Mouse (Mus musculus): ENCODE measurements around the gene Zfp354a.
"Not testable (repeated sequence)": the region's sequence is repeated elsewhere in the genome, so short reads cannot be mapped to it uniquely, and the experiment has no call there.

Gene Zfp354a
- long read RNA-seq, experiment 1, partial matches to known transcripts, result 0 of 1 reads
- long read RNA-seq, experiment 1, other reads (novel, unspliced or antisense), result 1 of 1 reads
- long read RNA-seq, experiment 2, full-length matches to known transcripts, result 2 of 4 reads
- long read RNA-seq, experiment 2, partial matches to known transcripts, result 0 of 4 reads
- long read RNA-seq, experiment 2, other reads (novel, unspliced or antisense), result 2 of 4 reads

DNA sequence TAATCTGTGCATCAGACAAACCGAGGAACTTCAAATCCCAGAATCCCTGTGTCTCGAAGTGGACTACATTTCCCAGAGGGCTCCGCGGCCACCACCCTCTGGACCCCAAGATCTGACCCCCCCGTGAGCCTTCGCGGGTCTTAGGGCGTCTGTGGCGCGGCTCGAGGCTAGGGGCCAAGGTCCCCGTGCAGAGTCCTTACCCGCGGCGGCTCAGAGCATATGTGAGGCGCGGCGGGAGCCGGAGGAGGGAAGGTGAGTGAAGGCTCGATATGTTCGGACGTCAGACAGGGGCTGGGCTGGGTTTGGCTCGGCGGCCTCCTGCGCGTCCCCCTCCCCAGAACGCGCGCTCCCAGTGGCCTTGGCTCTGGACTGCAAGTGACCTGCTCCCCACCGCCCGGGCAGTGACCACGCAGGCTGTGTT is at the start of gene Zfp354a:
TSS of gene Zfp354a (plus strand) at position 107 of the 421 bp plus-strand sequence.
- intact Hi-C loops (cut with DNase I), result loop anchor here (10.0 kb wide), 1 partner anchor 234 kb away; the partner anchor contains the start of gene Zfp354c

GRCm38 (mm10) chr11:51011821-51012220 is 47.2 kb upstream of the Zfp354a start:
- intact Hi-C loops (cut with DNase I), result no loop called here

DNA sequence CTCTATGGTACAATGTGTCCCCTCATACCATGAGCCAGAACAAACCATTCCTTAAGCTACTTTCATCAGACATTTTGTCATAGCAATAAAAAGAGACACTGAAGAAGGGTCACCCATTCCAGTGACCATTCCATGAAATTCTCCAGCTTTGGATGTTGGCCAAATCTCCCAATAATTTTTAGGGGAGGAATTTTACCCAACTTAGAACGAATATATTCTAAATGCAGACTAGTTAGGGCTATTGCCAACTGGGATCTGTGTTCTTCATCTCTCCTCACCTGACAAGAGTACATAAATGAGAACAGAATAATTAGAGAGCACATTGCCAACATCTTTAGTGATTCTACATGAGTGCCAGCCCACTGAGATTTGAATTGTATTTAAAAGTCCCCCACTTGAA is 45.1 kb upstream of the Zfp354a start, which contains the start of gene Olfr54:
TSS of gene Olfr54 (plus strand) at position 301 of the 400 bp plus-strand sequence.
- intact Hi-C loops (cut with DNase I), result no loop called here

DNA sequence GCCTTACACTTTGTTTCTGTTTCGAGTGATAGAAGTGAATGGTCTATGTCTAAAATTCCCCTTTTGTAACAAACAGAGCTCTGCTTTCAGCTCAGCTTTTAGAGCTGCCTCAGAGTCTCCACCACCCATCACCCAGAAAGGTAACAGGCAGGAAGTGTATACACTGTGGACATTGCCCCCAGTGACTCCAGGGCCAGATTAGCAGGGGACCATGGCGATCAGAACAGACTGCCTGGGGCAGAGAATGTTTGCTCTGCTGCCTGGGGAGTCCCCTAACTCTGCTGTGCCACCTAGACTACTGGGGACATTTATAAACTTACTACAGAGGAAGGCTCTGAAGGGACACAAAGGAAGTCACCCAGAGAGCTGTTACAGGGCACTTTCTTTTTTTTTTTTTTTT is 42.7 kb upstream of the Zfp354a start:
- intact Hi-C loops (cut with DNase I), result no loop called here

- intact Hi-C loops (cut with DNase I), result not testable (repeated sequence)
These were observed 32.2 kb upstream of the Zfp354a start for GRCm38 (mm10) chr11:51026811-51027210.

DNA sequence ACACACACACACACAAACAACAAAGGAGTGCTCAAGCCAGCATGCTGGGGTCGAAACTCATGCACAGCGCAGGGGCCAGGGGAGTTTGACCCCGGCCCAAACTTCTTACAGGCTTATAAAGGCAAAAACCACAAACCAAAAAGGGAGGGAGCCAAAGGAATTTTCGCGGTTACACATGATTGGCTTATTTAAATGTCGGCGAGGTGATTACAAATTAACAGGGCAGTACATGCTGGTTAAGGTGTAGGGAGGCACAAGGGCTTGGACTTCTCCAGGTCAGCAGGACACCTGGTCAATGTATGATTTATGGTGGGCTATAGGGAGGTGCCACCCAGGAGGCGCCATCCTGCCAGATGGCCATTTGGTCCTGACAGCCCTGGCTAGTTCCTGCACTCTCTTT is 29.7 kb upstream of the Zfp354a start:
- intact Hi-C loops (cut with DNase I), result not testable (repeated sequence)

DNA sequence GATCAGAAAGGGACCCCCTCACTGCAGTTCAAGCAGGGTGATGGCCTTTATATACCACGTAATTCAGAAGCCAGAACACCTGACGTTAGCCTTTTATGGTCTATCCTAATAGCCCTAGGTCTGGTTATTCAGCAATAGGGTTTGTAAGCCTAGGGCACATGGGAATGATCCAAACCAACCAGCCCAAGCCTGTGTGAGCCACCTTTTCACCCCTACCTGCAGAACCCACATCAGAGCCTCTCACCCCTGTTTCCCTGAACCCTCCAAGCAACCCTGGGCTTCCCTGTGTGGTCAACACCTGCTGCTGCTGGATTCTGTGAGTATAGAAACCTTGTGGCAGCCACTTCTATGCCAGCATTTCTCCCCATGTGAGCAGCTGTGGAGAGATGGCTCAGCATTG is 28.8 kb upstream of the Zfp354a start:
- intact Hi-C loops (cut with DNase I), result loop anchor here (5.0 kb wide), 1 partner anchor 53 kb away; no protein-coding TSS in a partner anchor

DNA sequence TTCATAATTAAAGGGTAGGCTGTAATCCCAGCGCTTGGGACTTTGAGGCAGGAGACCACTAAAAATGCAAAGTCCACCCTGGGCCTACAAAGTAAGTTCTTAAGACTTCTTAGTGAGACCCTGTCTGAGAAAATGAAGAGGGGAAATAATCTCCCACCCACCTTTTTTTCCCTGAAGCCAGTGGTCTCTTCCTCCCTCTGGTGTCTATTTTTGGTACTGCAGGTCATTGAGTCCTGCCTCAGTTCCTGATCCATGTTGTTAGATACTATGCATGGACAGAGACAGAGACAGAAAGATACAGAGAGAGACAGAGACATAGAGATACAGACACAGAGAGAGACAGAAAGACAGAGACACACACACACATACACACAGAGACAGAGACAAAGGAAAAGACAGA is 26.2 kb upstream of the Zfp354a start:
- intact Hi-C loops (cut with DNase I), result loop anchor here (1.0 to 5.0 kb wide), 2 partner anchors 56 to 93 kb away; no protein-coding TSS in a partner anchor

DNA sequence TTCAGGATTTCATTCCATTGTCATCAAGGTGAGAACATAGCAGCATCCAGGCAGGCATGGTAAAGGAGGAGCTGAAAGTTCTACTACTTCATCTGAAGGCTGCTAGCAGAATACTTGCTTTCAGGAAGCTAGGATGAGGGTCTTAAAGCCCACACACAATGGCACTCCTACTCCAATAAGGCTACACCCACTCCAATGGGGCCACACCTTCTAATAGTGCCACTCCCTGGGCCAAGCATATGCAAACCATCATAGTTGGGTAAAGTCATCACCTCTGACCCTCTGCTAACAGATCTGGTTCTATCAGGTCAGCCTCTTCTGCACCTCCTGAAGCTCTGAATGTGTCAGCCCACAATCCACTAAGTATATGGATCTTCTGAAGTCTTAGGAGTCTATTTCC is 24.9 kb upstream of the Zfp354a start:
- intact Hi-C loops (cut with DNase I), result loop anchor here (5.0 kb wide), 1 partner anchor 57 kb away; no protein-coding TSS in a partner anchor

GRCm38 (mm10) chr11:51035951-51036350 is 23.1 kb upstream of the Zfp354a start:
- intact Hi-C loops (cut with DNase I), result no loop called here

DNA sequence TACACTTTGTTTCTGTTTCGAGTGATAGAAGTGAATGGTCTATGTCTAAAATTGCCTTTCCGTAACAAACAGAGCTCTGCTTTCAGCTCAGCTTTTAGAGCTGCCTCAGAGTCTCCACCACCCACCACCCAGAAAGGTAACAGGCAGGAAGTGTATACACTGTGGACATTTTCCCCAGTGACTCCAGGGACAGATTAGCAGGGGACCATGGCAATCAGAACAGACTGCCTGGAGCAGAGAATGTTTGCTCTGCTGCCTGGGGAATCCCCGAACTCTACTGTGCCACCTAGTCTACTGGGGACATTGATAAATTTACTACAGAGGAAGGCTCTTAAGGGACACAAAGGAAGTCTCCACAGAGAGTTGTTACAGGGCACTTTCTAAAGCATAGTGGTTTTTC is 14.3 kb upstream of the Zfp354a start:
- intact Hi-C loops (cut with DNase I), result not testable (repeated sequence)

- intact Hi-C loops (cut with DNase I), result not testable (repeated sequence)
These were observed 11.2 kb upstream of the Zfp354a start, which contains the start of gene Olfr1375 for GRCm38 (mm10) chr11:51047809-51048208. Gene Olfr1375 (plus strand): TSS chr11:51048109.

DNA sequence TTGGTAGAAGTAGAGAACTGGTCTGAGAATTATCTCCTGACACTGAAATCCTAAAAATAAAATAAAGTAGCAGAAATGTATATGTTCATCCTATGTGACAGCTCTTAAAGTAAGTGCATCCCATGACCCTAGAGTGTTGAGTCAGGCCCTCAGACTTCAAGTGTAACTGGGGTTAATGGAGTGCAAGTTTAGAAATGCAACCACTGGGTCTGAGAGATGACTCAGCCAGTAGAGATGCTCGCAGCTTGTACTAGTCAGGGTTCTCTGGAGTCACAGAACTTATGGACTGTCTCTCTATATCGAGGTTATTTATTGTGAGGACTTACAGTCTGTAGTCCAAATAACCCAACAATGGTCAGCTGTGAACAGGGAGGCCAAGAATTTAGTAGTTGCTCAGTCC is 7.4 kb upstream of the Zfp354a start:
- intact Hi-C loops (cut with DNase I), result loop anchor here (2.0 to 10.0 kb wide), 2 partner anchors 111 to 227 kb away; partner anchors contain the start of gene Zfp354c

DNA sequence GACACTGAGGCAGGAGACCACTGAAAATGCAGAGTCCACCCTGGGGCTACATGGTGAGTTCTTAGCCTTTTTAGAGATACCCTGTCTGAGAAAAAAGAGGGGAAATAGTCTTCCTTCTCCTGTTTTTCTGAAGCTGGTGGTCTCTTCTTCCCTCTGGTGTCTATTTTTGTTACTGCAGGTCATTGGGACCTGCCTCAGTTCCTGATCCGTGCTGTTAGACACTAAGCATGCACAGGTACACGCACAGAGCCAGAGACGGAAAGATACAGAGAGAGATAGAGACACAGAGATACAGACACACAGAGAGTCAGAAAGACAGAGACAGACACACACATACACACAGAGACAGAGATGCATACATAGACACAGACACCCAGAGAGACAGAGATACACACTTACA is 5.8 kb upstream of the Zfp354a start:
- intact Hi-C loops (cut with DNase I), result loop anchor here (2.0 to 10.0 kb wide), 2 partner anchors 112 to 228 kb away; partner anchors contain the start of gene Zfp354c

DNA sequence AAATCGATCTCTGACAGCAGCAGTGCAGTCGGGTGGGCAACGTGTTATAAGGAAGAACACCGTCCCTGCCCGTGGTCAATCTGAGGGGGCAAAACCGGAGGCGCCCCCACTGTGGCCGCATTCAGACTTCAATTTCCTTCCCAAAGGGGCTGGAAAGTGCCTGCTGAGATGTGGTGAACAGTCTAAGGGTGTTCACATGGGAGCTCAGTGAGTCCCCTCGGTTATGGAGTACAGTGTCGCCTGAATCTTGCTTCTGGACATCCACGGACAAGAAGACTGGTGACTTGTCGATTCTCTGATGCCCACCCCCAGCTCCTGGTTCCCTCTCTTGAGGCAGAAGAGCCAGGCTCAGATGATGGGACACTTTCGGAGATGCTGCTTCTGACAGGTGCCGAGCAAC is 583 bp downstream of the Zfp354a start:
- intact Hi-C loops (cut with DNase I), result loop anchor here (10.0 kb wide), 1 partner anchor 235 kb away; the partner anchor contains the start of gene Zfp354c

DNA sequence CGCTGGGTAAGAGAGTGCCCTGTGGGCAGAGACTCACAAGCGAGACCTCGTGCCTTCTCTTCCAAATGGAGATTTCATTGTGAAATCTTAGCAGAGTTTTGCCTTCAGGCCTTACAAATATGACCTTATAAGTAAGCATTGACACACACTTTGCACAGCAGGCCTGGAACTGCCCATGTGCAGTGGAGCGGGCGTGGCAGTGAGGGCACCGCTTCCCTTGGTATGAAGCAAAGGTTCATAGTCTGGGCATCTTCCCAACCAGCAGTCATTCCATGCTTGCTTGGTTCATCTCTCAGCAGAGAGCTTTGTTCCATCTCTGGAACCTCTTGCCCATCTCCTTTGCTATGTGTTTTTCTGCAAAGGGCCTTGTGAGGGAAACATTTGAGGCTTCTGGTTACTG is 1.9 kb downstream of the Zfp354a start:
- intact Hi-C loops (cut with DNase I), result no loop called here

GRCm38 (mm10) chr11:51063276-51063675 is 4.2 kb downstream of the Zfp354a start:
- intact Hi-C loops (cut with DNase I), result no loop called here

GRCm38 (mm10) chr11:51063841-51064240 is 4.8 kb downstream of the Zfp354a start:
- intact Hi-C loops (cut with DNase I), result no loop called here

- intact Hi-C loops (cut with DNase I), result no loop called here
These were observed 25.5 kb downstream of the Zfp354a start for GRCm38 (mm10) chr11:51084527-51084926.

GRCm38 (mm10) chr11:51085269-51085668 is 26.2 kb downstream of the Zfp354a start:
- intact Hi-C loops (cut with DNase I), result no loop called here

DNA sequence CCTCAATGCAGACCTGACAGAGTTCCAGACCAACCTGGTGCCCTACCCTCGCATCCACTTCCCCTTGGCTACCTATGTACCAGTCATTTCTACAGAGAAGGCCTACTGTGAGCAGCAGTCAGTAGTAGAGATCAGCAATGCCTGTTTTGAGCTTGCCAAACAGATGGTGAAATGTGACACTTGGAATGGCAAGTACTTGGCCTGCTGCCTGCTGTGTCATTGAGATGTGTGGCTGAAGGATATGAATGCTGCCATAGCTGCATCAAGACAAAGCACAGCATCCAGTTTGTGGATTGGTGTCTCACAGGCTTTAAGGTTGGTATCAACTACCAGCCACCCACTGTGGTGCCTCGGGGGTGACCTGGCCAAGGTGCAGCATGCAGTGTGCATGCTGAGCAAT is 48.2 kb downstream of the Zfp354a start:
- intact Hi-C loops (cut with DNase I), result no loop called here

DNA sequence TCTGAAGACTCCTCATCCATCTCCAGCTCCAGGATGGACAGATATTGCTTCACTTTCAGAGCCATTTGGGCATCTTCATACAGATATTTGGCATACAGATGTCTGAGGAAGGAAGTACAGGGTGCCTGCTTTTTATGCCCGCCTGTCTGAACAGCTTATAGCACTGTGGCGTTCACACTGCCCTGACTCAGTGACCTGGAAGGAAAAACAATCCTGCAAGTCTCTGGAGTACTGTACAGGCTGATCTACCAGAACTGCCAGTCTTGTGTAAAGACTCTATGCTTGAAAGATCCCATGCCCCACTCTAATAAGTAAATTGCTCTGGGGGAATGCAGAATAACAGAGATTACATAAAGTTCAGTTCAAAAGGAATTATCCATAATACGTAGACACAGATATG is 51.6 kb downstream of the Zfp354a start:
- intact Hi-C loops (cut with DNase I), result no loop called here
